Mouse (Mus musculus) kidney, embryonic 14.5 days (tissue): ENCODE results near the gene Gpcpd1. TPM values are rescaled to one million over a fixed set of nuclear protein-coding genes. Genes with fewer than 3 reads are reported as not detected.

Experiments used
- ATAC-seq: fragments of 200-750 bp; cut with Nextera tagmentation; 2 replicates; pipeline ENCODE4 v1.8.0; 2017; ENCODE audit warnings: moderate number of reproducible peaks, mild to moderate bottlenecking, moderate TSS enrichment, moderate library complexity; ENCODE audit not compliant: low FRiP score, low TSS enrichment
- H3K27ac ChIP-seq: fragments of 300-500 bp; sonication (generic); 2 replicates; pipeline ENCODE4 v1.5.1; 2014; ENCODE audit warnings: low read depth, mild to moderate bottlenecking, low read length, moderate library complexity, mixed read lengths
- H3K27me3 ChIP-seq: fragments of 300-500 bp; sonication (generic); 2 replicates; pipeline ENCODE4 v1.6.1; 2014; ENCODE audit warnings: mild to moderate bottlenecking, low read length; ENCODE audit not compliant: control insufficient read depth, insufficient read depth
- H3K36me3 ChIP-seq: fragments of 300-500 bp; sonication (generic); 2 replicates; pipeline ENCODE4 v1.6.1; 2014; ENCODE audit warnings: low read length, mixed read lengths; ENCODE audit not compliant: control insufficient read depth, insufficient read depth
- H3K4me1 ChIP-seq: fragments of 300-500 bp; sonication (generic); 2 replicates; pipeline ENCODE4 v1.6.1; 2014; ENCODE audit warnings: low read length, mixed read lengths; ENCODE audit not compliant: control insufficient read depth, insufficient read depth
- H3K4me2 ChIP-seq: fragments of 300-500 bp; sonication (generic); replicated peaks from 2 replicates; pipeline ENCODE4 v1.6.1; 2014; ENCODE audit warnings: low read depth, mild to moderate bottlenecking, low read length
- H3K4me3 ChIP-seq: fragments of 300-500 bp; sonication (generic); 2 replicates; pipeline ENCODE4 v1.5.1; 2014; ENCODE audit warnings: mild to moderate bottlenecking, low read length
- H3K9ac ChIP-seq: fragments of 300-500 bp; sonication (generic); 2 replicates; pipeline ENCODE4 v1.6.1; 2014; ENCODE audit warnings: low read depth, mild to moderate bottlenecking, low read length, moderate library complexity
- H3K9me3 ChIP-seq: fragments of 300-500 bp; sonication (generic); 2 replicates; pipeline ENCODE4 v1.6.1; 2016; ENCODE audit warnings: low read length; ENCODE audit not compliant: control insufficient read depth
- WGBS: fragments of 180-500 bp; shearing (Covaris S2); extraction: QIAGEN DNeasy Blood & Tissue Kit; methylation state at CpG from one replicate; pipeline ENCODE4 v1.1.7; 2014; 5-methylcytosine and 5-hydroxymethylcytosine counted together
- polyA plus RNA-seq: library from polyadenylated mRNA; unstranded; fragments of >200 nt; fragmentation: Nextera tagmentation; extraction: Ambion mirVana; gene quantifications from 2 replicates; pipeline ENCODE4 v1.2.1, GENCODE M21; 2014

Gpcpd1 gene
- 37.4 and 42.8 TPM in 2 replicates for polyA plus RNA-seq

DNA sequence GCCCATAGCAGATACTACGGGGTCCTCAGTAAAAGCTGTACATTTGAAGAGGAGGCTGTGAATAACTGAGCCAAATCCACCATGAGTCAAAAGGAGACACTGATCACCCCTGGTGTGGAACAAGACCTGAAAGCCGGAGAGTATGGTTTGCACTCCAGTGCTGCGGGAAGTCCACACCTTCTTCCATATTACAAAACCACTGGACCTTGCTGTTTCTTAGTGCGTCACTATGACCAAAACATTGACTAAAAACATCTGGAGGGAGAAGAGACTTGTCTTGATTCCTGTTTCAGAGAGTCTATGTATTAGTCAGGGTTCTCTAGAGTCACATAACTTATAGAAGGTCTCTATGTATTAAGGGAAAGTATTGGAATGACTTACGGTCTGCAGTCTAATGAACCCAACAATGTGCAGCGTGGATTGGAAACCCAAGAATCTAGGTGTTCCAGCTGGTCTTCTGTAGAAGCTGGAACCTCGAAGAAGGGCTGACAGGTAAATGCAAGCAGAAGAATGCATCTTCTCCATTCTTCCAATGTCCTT, at the start of gene Gpcpd1:
Gene Gpcpd1, minus strand, starts transcription at position 490 of the 540 bp plus-strand sequence.
- no peaks in the 10 kb centered on the region for H3K27me3 ChIP-seq
- H3K27ac ChIP-seq, result no peak within 1 kb of the TSS
- no peak for ATAC-seq
- no peak within 1 kb of the TSS for H3K4me2 ChIP-seq
- no peaks in the 10 kb centered on the region for H3K4me1 ChIP-seq
- H3K9me3 ChIP-seq, result no peaks in the 10 kb centered on the region
- 88% methylated on average over 7 of the region's 7 CpGs for WGBS
- no peak within 1 kb of the TSS for H3K9ac ChIP-seq
- H3K4me3 ChIP-seq, result no peak within 1 kb of the TSS
- no peaks in the 10 kb centered on the region for H3K36me3 ChIP-seq

DNA sequence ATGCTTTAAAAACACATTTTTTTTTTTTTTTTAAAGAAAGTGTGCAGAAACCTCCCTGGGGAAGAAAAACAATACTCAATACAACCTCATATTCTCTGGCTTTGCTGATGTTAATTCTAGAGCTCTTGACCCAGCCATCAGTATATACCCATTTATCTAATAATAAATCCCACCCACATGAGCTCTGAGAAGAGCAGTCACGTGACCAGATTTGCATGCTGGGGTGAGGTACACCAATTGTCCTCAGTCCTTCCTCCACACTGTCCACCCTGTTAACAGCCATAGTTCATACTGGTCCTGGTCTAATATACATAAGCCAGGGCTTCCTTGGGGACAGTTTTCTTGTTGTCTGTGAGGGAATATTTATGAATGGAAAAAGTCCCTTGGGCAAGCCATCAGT, 49.0 kb upstream of the Gpcpd1 start:
- H3K4me2 ChIP-seq, result no peak overlapping the region
- ATAC-seq, result no peak
- H3K27ac ChIP-seq, result no peak overlapping the region
- H3K27me3 ChIP-seq, result no peaks in the 10 kb centered on the region
- H3K36me3 ChIP-seq, result no peaks in the 10 kb centered on the region
- no peak overlapping the region for H3K4me3 ChIP-seq
- WGBS, result 84% methylated on average over 1 of the region's 1 CpGs
- H3K9me3 ChIP-seq, result no peaks in the 10 kb centered on the region
- no peak overlapping the region for H3K9ac ChIP-seq
- no peaks in the 10 kb centered on the region for H3K4me1 ChIP-seq

DNA sequence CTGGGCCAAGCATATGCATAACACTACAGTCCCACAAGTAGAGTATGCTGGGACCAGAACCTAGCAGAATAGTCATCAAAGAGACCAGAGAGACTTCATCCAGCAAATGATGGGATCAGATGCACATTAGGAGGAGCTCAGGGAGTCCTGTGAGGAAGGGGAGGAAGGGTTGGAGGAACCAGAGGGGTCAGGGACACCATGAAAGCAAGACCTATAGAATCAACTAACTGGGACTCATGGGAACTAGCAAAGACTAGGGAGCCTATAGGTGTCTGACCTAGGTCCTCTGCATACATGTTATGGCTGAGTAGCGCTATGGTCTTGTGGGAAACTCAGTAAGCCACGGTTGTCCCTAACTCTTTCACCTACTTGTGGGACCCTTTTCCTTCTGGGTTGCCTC, 41.1 kb upstream of the Gpcpd1 start:
- no peak for ATAC-seq
- Histone ChIP-seq H3K36me3 (no peaks in the 10 kb centered on the region), H3K4me3 (no peak overlapping the region), H3K9me3 (no peaks in the 10 kb centered on the region), H3K27me3 (no peaks in the 10 kb centered on the region), H3K4me1 (no peaks in the 10 kb centered on the region), H3K27ac (no peak overlapping the region), H3K4me2 (no peak overlapping the region), H3K9ac (no peak overlapping the region)
- WGBS, result 89% methylated on average over 2 of the region's 2 CpGs

DNA sequence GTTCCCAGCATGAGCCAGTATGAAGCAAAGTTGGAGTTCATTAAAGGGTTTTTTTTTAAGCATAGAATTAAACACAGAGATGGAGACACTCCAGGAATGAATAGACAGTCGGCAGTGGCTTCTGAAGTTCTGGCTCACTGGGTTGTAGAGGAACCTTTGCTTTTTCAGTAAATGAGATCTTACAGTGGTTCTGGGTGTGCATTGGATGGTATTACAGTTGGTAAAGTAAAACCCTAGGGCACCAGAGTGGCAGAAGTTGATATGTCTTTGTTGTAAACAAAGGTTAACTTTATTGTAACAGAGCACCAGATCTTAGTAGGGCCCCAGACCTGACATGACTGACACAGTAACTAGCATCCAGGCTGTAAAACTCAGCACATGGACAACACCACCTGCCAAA, 35.6 kb upstream of the Gpcpd1 start:
- Histone ChIP-seq H3K9ac (no peak overlapping the region), H3K4me2 (no peak overlapping the region), H3K27me3 (no peaks in the 10 kb centered on the region), H3K4me3 (no peak overlapping the region), H3K36me3 (no peaks in the 10 kb centered on the region), H3K27ac (no peak overlapping the region), H3K9me3 (no peaks in the 10 kb centered on the region), H3K4me1 (no peaks in the 10 kb centered on the region)
- WGBS, result 29% methylated on average over 1 of the region's 1 CpGs
- ATAC-seq, result peak; percentile 76

DNA sequence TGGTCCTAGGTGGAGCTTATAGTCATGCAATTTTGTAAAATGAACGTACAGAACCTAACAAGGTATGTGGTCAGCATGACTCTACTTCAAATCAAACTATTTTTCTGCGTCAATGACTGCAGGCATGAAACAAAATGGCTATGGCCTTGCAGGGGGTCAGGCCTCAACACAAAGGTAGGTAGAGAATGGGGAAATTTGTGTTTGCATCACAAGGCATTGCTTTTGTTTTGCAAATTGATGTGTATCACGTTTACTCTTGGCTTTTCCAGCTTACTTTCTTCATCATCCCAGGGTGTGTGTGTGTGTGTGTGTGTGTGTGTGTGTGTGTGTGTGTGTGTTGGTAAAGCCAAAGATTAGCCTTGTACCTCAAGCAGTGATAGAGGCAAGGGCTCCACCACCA, 30.2 kb upstream of the Gpcpd1 start:
- no peak overlapping the region for H3K27ac ChIP-seq
- no peak overlapping the region for H3K4me3 ChIP-seq
- 71% methylated on average over 3 of the region's 3 CpGs for WGBS
- H3K36me3 ChIP-seq, result no peaks in the 10 kb centered on the region
- H3K4me2 ChIP-seq, result no peak overlapping the region
- H3K4me1 ChIP-seq, result no peaks in the 10 kb centered on the region
- no peak for ATAC-seq
- H3K9ac ChIP-seq, result no peak overlapping the region
- no peaks in the 10 kb centered on the region for H3K27me3 ChIP-seq
- no peaks in the 10 kb centered on the region for H3K9me3 ChIP-seq

DNA sequence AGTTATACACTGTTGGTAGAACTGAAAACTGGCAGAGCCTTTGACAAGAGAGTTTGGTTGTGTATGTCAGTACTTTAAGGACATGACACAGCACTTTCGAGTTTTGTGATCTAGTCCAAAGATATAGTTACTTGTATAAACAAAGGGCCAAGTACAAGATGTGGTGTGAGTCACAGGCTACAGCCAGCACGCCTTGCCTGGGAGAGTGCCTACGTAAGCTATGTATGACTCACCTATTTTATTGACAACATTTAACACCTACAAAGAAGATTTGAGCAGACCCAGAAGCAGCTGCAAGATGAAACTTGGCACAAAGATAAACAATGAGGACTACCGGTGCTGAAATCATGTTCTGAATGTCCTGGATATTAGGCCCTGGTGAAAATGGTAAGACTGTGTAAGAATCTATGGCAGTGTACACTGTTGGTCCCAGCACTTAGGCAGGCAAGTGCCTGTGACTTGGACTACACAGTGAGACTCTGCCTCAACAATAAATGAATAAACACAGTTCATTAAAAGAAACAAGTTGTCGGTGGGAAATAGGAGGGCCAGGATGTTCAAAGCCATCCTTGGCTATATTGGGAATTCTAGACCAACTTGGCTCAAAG, 26.2 kb upstream of the Gpcpd1 start:
- no peak for ATAC-seq

DNA sequence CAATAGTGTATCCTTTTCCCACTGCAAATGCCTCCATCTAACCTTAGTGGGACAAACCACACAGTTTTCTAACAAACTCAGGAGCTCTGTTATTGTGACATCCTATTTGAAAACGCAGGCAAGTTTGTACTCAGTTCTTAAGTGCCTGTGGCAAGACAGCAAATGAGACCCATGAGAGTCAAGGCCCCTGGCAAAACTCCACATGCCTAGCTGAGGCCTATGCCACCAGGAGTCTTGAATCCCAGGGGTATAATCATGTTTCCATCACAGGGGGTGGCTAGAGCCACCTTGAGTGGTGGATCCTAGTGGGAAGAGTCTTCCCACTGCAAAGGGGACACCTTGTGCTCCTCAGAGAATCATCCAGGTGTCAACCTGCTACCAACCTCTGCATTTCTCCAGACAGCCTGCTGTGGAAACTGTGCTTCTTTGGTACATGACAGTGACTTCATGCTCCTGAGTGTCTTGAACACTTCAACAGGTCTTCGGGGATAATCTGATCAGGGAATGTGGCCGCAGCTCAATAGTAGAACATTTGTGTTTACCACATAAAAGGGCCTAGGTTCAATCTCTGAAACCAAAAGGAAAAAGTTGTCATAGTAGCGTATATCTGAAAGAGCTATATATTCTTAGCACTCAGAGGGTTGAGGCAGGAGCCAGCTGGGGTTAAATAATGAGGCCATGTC, 24.2 kb upstream of the Gpcpd1 start:
- no peak overlapping the region for H3K4me2 ChIP-seq
- 88% methylated on average over 4 of the region's 4 CpGs for WGBS
- no peak overlapping the region for H3K9ac ChIP-seq

More for the DNA sequence above, 26.2 kb upstream of the Gpcpd1 start:
- Histone ChIP-seq H3K27me3 (no peaks in the 10 kb centered on the region), H3K4me1 (no peaks in the 10 kb centered on the region), H3K9me3 (no peaks in the 10 kb centered on the region; the same call in 1 of the 2 replicates), H3K4me2 (no peak overlapping the region), H3K4me3 (no peak overlapping the region), H3K27ac (no peak overlapping the region), H3K36me3 (no peaks in the 10 kb centered on the region), H3K9ac (no peak overlapping the region)
- 50% methylated on average over 5 of the region's 5 CpGs for WGBS

DNA sequence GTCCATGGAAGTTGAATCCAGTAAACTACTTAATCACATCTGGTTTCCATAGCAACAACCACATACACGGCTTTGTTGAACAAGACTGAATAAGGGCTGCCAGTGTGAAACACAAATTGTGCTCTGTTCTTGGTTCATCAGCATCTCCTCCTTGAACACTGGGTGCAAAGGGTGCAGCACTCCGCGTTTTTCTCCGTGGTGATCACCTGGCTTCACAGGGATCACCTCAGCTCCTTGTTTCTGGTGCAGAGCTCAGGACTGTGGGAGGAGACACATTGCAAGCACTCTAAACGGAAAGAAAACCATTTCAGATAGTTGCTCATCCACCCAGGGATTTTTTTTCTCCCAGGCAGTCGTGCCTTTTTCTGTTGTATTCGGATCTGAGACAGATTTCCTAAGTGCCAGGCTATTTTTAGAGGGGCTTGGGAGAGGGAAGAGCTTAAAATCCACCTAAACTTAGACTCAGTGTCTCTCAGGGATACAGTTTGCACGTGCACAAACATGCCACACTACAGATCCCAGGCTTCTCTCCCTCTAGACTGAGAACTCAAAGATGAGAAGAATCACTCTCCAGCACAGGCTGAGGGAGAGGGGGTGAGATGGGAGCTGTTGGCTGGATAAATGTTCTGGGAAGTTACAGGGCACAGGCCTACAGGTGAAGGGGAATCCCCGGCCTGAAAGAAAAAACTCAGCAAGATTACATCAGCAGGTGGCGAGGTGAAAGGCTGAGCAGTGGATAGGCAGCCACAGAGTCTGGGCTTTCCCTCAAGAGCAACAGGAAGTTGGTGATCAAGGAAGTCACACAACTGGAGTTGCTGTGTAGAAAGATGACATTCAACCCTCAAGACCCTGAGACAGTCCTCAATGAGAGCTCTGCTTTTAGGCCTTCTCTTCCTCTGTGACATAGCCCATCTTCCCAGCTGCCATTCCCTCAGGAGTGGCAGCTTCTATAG, 19.9 kb upstream of the Gpcpd1 start:
- H3K27ac ChIP-seq, result no peak overlapping the region
- 59% methylated on average over 10 of the region's 10 CpGs for WGBS
- H3K9me3 ChIP-seq, result no peaks in the 10 kb centered on the region; the same call in 1 of the 2 replicates
- H3K36me3 ChIP-seq, result no peaks in the 10 kb centered on the region
- no peaks in the 10 kb centered on the region for H3K27me3 ChIP-seq
- ATAC-seq, result 0 out of 2 replicates have a peak, but pooled peaks have one; percentile 32
- H3K4me1 ChIP-seq, result no peaks in the 10 kb centered on the region
- no peak overlapping the region for H3K4me2 ChIP-seq
- H3K4me3 ChIP-seq, result no peak overlapping the region
- H3K9ac ChIP-seq, result no peak overlapping the region

More for the DNA sequence above, 24.2 kb upstream of the Gpcpd1 start:
- H3K27me3 ChIP-seq, result no peaks in the 10 kb centered on the region
- no peaks in the 10 kb centered on the region for H3K36me3 ChIP-seq
- no peaks in the 10 kb centered on the region; the same call in 1 of the 2 replicates for H3K9me3 ChIP-seq
- H3K27ac ChIP-seq, result no peak overlapping the region
- H3K4me1 ChIP-seq, result no peaks in the 10 kb centered on the region
- ATAC-seq, result no peak
- H3K4me3 ChIP-seq, result no peak overlapping the region
